Mouse (Mus musculus): ENCODE results near the gene Zfp385c.
"Not testable (repeated sequence)": the region's sequence is repeated elsewhere in the genome, so short reads cannot be mapped to it uniquely, and the experiment has no call there.

Zfp385c gene

GRCm38 (mm10) chr11:100690389-100690788, 1.9 kb downstream of the Zfp385c start:
- DNase-seq (ENCODE audit: extremely low spot score, low spot score), result no peak

- no peak for DNase-seq (ENCODE audit: extremely low spot score, low spot score)
Observed at GRCm38 (mm10) chr11:100688443-100688842, 3.8 kb downstream of the Zfp385c start.

- DNase-seq (ENCODE audit: extremely low spot score, low spot score), result no peak
Observed at GRCm38 (mm10) chr11:100687265-100687664, 5.0 kb downstream of the Zfp385c start.

GRCm38 (mm10) chr11:100685371-100685770, 6.9 kb downstream of the Zfp385c start:
- no peak for DNase-seq (ENCODE audit: extremely low spot score, low spot score)

GRCm38 (mm10) chr11:100684084-100684483, 8.2 kb downstream of the Zfp385c start:
- no peak for DNase-seq (ENCODE audit: extremely low spot score, low spot score)

- DNase-seq (ENCODE audit: extremely low spot score, low spot score), result no peak
Observed at GRCm38 (mm10) chr11:100682526-100682925, 9.7 kb downstream of the Zfp385c start.

- no peak for DNase-seq (ENCODE audit: extremely low spot score, low spot score)
Observed at GRCm38 (mm10) chr11:100681826-100682225, 10.4 kb downstream of the Zfp385c start.

GRCm38 (mm10) chr11:100677810-100678209, 14.4 kb downstream of the Zfp385c start:
- no peak for DNase-seq (ENCODE audit: extremely low spot score, low spot score)

GRCm38 (mm10) chr11:100673169-100673568, 19.1 kb downstream of the Zfp385c start:
- DNase-seq (ENCODE audit: extremely low spot score, low spot score), result peak; percentile 42

GRCm38 (mm10) chr11:100671956-100672355, 20.3 kb downstream of the Zfp385c start:
- DNase-seq (ENCODE audit: extremely low spot score, low spot score), result no peak

- no peak for DNase-seq (ENCODE audit: extremely low spot score, low spot score)
Observed at GRCm38 (mm10) chr11:100671049-100671448, 21.2 kb downstream of the Zfp385c start.

GRCm38 (mm10) chr11:100659806-100660205, 32.4 kb downstream of the Zfp385c start:
- no peak for DNase-seq (ENCODE audit: extremely low spot score, low spot score)

- peak; percentile 26 for DNase-seq (ENCODE audit: extremely low spot score, low spot score)
Observed at GRCm38 (mm10) chr11:100656458-100656857, 35.8 kb downstream of the Zfp385c start.

GRCm38 (mm10) chr11:100655589-100655988, 36.7 kb downstream of the Zfp385c start:
- not testable (repeated sequence) for DNase-seq (ENCODE audit: extremely low spot score, low spot score)

- DNase-seq (ENCODE audit: extremely low spot score, low spot score), result no peak
Observed at GRCm38 (mm10) chr11:100651748-100652147, 40.5 kb downstream of the Zfp385c start.

- DNase-seq (ENCODE audit: extremely low spot score, low spot score), result no peak
Observed at GRCm38 (mm10) chr11:100651205-100651604, 41.0 kb downstream of the Zfp385c start.

- no peak for DNase-seq (ENCODE audit: extremely low spot score, low spot score)
Observed at GRCm38 (mm10) chr11:100648405-100648804, 43.9 kb downstream of the Zfp385c start.

- DNase-seq (ENCODE audit: extremely low spot score, low spot score), result peak; percentile 60
Observed at GRCm38 (mm10) chr11:100646265-100646664, 46.0 kb downstream of the Zfp385c start.

GRCm38 (mm10) chr11:100643612-100644575, 48.4 kb downstream of the Zfp385c start:
- no peak for DNase-seq (ENCODE audit: extremely low spot score, low spot score)

- DNase-seq (ENCODE audit: extremely low spot score, low spot score), result peak; percentile 56
Observed at GRCm38 (mm10) chr11:100640159-100640906, 51.9 kb downstream of the Zfp385c start.

GRCm38 (mm10) chr11:100634530-100634929, 57.7 kb downstream of the Zfp385c start:
- DNase-seq (ENCODE audit: extremely low spot score, low spot score), result no peak

GRCm38 (mm10) chr11:100628862-100629352, 63.3 kb downstream of the Zfp385c start:
- DNase-seq (ENCODE audit: extremely low spot score, low spot score), result no peak

All from neural tube, embryonic 10.5 days (tissue).